Mouse (Mus musculus) forebrain, embryonic 15.5 days (tissue): ENCODE measurements at regions not wholly inside any gene's neighbourhood (a gene's known extent, or its start where the extent isn't known, plus 50 kb on each side); places are given as distances from the start of the nearest gene placed in this dataset.
A peak's percentile ranks its signal among the peaks of the same experiment; 100 is the strongest.

ENCODE experiments used
- ATAC-seq: fragments of 200-750 bp; cut with Nextera tagmentation; replicated peaks from 2 replicates; pipeline ENCODE4 v1.8.0; 2017; ENCODE audit warnings: mild to moderate bottlenecking, moderate TSS enrichment, moderate library complexity
- H3K27ac ChIP-seq: fragments of 300-500 bp; sonication (generic); replicated peaks from 2 replicates; pipeline ENCODE4 v1.5.1; 2015; ENCODE audit warnings: mild to moderate bottlenecking, inconsistent platforms
- H3K27me3 ChIP-seq: fragments of 300-500 bp; sonication (generic); 2 replicates; pipeline ENCODE4 v1.6.1; 2015; ENCODE audit warnings: inconsistent platforms
- H3K36me3 ChIP-seq: fragments of 300-500 bp; sonication (generic); 2 replicates; pipeline ENCODE4 v1.6.1; 2015; ENCODE audit warnings: mild to moderate bottlenecking, inconsistent platforms
- H3K4me1 ChIP-seq: fragments of 300-500 bp; sonication (generic); 2 replicates; pipeline ENCODE4 v1.6.1; 2015; ENCODE audit warnings: inconsistent platforms
- H3K4me2 ChIP-seq: fragments of 300-500 bp; sonication (generic); replicated peaks from 2 replicates; pipeline ENCODE4 v1.6.1; 2015; ENCODE audit warnings: mild to moderate bottlenecking, inconsistent platforms
- H3K4me3 ChIP-seq: fragments of 300-500 bp; sonication (generic); 2 replicates; pipeline ENCODE4 v1.5.1; 2015; ENCODE audit warnings: mild to moderate bottlenecking, inconsistent platforms
- H3K9ac ChIP-seq: fragments of 300-500 bp; sonication (generic); replicated peaks from 2 replicates; pipeline ENCODE4 v1.6.1; 2015; ENCODE audit warnings: mild to moderate bottlenecking, inconsistent platforms
- H3K9me3 ChIP-seq: fragments of 300-500 bp; sonication (generic); 2 replicates; pipeline ENCODE4 v1.6.1; 2016; ENCODE audit warnings: inconsistent platforms
- WGBS: fragments of 180-500 bp; shearing (Covaris S2); methylation state at CpG from one replicate; pipeline ENCODE4 v1.1.7; 2015; ENCODE audit warnings: mixed read lengths; 5-methylcytosine and 5-hydroxymethylcytosine counted together

DNA sequence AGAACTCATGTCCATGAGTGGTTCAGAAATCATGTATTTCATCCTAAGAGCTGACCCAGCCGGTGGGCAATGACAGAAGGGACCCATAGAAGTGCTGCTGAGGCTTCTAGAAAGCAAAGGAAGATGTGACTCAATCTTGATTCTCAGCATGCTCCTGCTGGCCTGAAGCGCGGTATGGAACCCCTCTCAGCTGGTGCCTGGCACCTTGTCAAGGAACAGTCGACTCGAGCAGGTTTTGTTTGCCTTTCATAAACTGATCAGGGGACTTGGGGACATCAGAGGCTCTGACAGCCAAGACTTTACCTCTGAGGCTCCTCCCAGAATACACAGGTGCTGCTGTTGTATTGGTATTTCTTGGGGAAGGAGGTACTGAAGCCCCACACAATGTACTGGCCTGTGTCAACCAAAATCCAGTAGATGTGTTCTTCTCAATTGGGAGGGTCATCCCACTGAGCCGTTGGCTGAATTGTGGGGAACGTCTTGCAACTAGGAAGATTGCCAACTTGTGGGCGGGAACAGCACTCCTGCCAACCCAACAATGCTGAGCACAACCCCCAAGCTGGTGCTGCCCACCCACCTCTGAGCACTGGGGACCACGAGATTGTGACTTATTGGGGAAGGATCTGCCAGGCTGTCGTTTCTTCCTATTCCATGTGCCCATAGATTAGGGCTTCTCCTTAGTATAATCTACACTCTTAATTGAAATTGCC is 344.4 kb downstream of the Bcl11a start:
- Histone ChIP-seq H3K4me3 (no peak overlapping the region), H3K4me2 (no peak overlapping the region), H3K9ac (no peak overlapping the region), H3K36me3 (no peaks in the 10 kb centered on the region), H3K27ac (no peak overlapping the region), H3K9me3 (no peaks in the 10 kb centered on the region), H3K27me3 (no peaks in the 10 kb centered on the region), H3K4me1 (no peaks in the 10 kb centered on the region)
- 67% methylated on average over 10 of the region's 10 CpGs for WGBS
- ATAC-seq: no peak

DNA sequence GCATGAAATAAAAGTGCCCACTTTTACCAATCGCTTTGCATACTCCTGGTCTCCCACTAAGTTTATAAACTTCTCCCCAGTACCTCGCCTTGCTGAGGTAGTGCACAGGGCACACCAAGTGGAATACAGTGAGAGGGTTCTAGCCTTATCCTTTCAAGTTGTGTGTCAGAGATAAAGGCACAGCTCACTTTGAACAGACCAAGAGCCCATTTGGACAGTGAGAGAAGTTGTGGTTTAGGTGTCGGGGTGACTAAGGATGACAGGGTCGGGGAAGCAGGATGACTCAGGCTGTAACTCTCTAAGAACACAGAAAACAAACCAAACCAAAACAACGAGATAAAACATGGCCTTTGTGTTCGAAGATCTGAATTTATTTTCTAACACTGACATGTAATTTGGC is 345.4 kb downstream of the Bcl11a start:
- no peak overlapping the region for H3K27ac ChIP-seq
- no peaks in the 10 kb centered on the region for H3K4me1 ChIP-seq
- H3K9ac ChIP-seq: no peak overlapping the region
- H3K36me3 ChIP-seq: no peaks in the 10 kb centered on the region
- H3K4me2 ChIP-seq: no peak overlapping the region
- no peak overlapping the region for H3K4me3 ChIP-seq
- WGBS: 88% methylated on average over 6 of the region's 6 CpGs
- no peaks in the 10 kb centered on the region for H3K27me3 ChIP-seq
- no peaks in the 10 kb centered on the region for H3K9me3 ChIP-seq
- no peak for ATAC-seq

DNA sequence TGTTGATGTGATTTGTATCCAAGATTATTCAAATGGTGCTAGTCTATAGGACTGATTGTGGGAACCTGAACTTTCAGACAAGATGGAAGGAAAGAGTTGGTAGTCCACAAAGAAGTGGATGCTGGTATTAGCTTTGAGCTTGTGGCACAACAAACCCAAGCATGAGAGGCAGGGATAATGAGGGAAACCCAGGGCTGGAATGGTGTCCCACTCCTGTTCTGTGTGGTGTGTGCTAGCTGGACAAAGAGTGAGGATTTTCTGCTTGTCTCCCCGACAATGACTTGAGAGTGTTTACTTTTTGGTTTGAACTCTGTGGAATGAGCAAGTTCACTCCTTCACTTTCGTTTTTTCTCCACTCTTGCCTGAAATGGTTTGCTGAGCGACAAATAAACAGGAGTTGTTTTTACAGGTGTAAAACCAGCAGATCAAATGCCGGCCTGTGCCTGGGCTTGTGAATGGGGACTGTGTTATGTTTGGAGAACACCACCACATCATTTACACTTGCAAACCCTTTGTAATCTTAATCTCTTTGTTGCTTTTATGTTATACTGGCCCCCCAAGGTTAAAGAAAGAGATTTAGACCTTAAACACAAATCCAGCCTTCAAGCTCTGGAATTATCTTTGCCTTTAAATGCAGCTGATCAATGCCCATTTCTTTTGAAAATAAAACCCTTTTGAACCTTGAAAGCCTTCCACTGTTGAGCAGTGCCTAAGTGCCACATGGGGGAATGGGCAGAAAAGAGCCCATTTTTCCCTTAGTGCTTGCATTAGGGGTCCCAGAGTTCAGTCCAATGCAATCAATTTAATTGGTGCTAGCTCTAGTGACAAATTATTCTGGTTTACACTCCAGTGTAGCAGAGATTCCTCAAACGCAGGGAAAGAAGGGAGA is 349.4 kb downstream of the Bcl11a start:
- Histone ChIP-seq H3K9me3 (no peaks in the 10 kb centered on the region), H3K4me1 (no peaks in the 10 kb centered on the region), H3K9ac (no peak overlapping the region), H3K4me2 (no peak overlapping the region), H3K36me3 (no peaks in the 10 kb centered on the region), H3K27me3 (no peaks in the 10 kb centered on the region), H3K4me3 (no peak overlapping the region), H3K27ac (no peak overlapping the region)
- WGBS: 3% methylated on average over 5 of the region's 5 CpGs
- ATAC-seq: peak; percentile 63

DNA sequence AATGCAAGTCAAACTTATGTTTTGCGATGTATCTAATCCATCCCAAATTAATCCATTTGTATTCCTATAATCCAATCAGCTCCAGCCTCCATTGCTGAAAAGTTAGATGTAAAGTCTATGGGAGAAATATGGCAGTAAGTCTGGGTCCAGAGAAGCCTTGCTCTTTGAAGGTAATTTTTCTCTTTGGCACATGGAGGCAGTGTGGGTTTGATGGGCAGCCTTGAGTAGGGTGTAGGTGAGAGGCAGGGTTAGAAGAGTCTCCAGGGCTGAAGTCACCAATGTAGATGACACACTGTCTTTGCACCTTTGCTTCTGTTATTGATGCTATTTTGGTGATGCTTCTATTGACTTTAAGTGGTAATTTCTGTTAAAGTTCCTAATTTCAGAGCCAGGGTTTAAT is 370.8 kb downstream of the Bcl11a start:
- H3K27me3 ChIP-seq: no peaks in the 10 kb centered on the region
- no peaks in the 10 kb centered on the region for H3K36me3 ChIP-seq
- H3K4me1 ChIP-seq: peaks cover 8% of the 10 kb centered on the region
- H3K27ac ChIP-seq: no peak overlapping the region
- no peak overlapping the region for H3K4me2 ChIP-seq
- no peak overlapping the region for H3K9ac ChIP-seq
- 88% methylated on average over 1 of the region's 1 CpGs for WGBS
- ATAC-seq: no peak
- no peaks in the 10 kb centered on the region for H3K9me3 ChIP-seq
- no peak overlapping the region for H3K4me3 ChIP-seq

DNA sequence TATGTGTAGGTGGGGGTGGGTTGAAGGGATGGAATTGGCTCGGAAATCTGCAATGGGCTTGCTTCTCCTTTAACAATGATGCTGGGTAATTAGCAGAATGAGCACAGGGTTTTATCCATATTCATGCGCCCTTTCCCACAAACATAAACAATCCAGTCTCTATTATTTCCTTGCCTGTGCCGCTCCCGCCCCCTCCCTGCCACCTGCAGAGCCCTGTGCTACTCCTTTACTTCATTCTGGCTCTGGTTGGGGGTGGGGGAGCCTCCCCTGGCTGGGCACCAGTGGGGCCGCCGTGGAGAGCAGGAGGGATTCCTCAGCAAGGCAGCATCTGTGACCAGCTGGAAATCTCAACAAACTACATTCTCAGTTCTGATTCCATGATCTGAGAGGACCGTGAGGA is 374.4 kb downstream of the Bcl11a start:
- Histone ChIP-seq H3K4me3 (no peak overlapping the region), H3K27ac (peak overlapping the region; percentile 20), H3K9ac (no peak overlapping the region), H3K4me1 (peaks cover 8% of the 10 kb centered on the region), H3K9me3 (no peaks in the 10 kb centered on the region), H3K36me3 (no peaks in the 10 kb centered on the region), H3K27me3 (no peaks in the 10 kb centered on the region), H3K4me2 (no peak overlapping the region; the same call in 1 of the 2 replicates)
- WGBS: 6% methylated on average over 7 of the region's 7 CpGs
- peak; percentile 95 for ATAC-seq

DNA sequence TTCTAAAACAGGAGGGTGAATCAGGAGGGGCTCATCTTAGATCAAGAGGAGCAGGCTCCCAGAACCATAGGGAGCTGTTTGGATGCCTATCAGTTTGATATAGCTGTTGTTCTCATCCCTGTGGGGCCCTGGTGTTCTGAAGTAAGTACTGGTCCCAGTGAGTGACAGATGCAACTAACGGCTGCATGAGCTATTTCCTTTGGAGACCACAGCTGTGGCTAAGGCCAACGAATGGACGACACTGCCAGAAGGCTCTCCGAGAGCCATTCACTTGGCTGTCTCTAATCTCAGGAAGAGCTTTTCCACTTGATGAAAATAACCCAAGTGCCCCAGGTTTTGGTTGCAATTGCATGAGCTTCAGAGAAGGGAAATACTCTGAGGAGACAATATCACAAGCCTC is 386.8 kb downstream of the Bcl11a start:
- Histone ChIP-seq H3K27ac (no peak overlapping the region), H3K4me3 (no peak overlapping the region), H3K9me3 (no peaks in the 10 kb centered on the region), H3K27me3 (no peaks in the 10 kb centered on the region), H3K4me2 (no peak overlapping the region), H3K9ac (no peak overlapping the region), H3K36me3 (no peaks in the 10 kb centered on the region), H3K4me1 (no peaks in the 10 kb centered on the region)
- WGBS: 79% methylated on average over 4 of the region's 4 CpGs
- ATAC-seq: no peak

DNA sequence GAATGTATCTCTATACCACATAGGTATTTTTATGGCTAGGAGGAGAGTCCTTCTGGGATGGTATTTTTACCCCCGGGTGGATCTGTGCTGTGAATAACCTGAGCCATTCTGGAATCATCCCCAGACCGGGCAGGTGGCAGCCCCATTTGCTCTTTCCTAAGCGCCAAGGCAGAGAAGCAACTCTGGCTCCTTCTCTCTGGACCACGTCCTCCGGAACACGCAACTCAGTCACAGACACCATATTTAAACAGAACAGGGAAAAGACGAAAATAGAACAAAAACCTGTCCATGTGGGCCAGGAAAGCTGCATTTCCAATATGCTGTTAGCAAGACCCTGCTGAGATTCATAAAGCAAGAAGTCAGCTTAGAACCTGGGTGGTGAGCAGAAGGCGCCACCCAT is 389.6 kb downstream of the Bcl11a start:
- Histone ChIP-seq H3K9me3 (no peaks in the 10 kb centered on the region), H3K27me3 (no peaks in the 10 kb centered on the region), H3K27ac (no peak overlapping the region), H3K9ac (no peak overlapping the region), H3K4me3 (no peak overlapping the region), H3K4me2 (no peak overlapping the region), H3K4me1 (no peaks in the 10 kb centered on the region), H3K36me3 (no peaks in the 10 kb centered on the region)
- WGBS: 90% methylated on average over 8 of the region's 8 CpGs
- no peak for ATAC-seq

DNA sequence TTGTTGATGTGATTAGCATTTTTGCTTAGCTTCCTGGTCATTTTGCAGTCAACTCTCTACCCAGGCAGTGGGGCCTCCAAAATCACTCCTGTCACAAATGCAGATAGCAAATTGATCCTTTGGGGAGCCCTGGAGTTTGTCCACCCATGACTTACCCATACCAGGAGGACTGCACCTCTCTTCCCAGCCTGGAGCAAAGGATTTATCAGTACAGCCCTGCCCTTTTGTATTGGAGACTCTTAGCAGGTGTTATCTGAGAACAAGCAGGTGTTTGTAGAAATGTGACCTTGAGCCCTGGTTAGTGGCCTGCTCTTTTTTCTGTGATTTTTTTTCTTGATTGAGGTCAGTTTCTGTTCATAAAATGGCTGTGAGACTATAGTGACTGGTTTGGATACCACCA is 392.6 kb downstream of the Bcl11a start:
- Histone ChIP-seq H3K9ac (no peak overlapping the region), H3K27ac (no peak overlapping the region), H3K9me3 (no peaks in the 10 kb centered on the region), H3K36me3 (no peaks in the 10 kb centered on the region), H3K4me2 (no peak overlapping the region), H3K27me3 (no peaks in the 10 kb centered on the region), H3K4me3 (no peak overlapping the region), H3K4me1 (0 out of 2 replicates have a peak, but pooled peaks cover 6% of the 10 kb centered on the region)
- ATAC-seq: no peak

DNA sequence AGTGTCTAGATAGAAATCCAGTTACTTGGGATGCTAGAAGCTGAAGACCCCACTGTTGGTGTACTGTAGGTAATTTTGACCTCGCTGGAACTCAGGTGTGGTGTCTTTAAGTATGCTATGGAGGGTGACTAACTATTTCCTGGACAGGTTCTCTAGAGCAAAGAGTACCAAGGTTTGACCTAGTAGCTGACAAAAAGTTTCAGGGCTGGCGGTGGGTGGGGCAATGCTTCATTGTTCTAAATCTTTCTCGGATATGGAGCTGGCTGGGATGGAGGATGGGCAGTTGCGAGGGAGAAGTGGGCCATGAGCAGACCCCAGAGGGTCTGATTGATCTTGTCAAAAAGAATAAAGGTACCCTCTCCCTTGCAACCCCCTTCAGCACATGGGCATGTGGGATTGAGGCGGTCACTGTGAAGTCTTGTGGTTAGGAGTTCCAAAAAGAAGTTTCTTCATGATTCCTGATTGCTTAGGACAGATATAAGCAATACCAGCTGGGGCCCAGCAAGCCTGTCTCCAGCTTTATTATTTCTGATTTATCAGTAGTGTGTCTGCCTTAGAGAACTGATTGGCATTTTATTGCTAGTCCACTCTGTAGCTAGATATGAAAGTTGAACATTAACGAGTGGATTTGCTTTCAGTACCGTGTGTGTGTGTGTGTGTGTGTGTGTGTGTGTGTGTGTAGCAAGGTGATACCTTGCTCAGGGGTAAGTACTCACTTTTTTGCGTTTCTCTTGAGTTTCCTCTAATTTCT is 394.9 kb downstream of the Bcl11a start:
- ATAC-seq: no peak
- no peak overlapping the region for H3K4me2 ChIP-seq
- H3K27me3 ChIP-seq: no peaks in the 10 kb centered on the region
- H3K27ac ChIP-seq: no peak overlapping the region
- H3K4me1 ChIP-seq: 0 out of 2 replicates have a peak, but pooled peaks cover 6% of the 10 kb centered on the region
- H3K9me3 ChIP-seq: no peaks in the 10 kb centered on the region
- H3K9ac ChIP-seq: no peak overlapping the region
- no peak overlapping the region for H3K4me3 ChIP-seq
- WGBS: 84% methylated on average over 8 of the region's 8 CpGs
- no peaks in the 10 kb centered on the region for H3K36me3 ChIP-seq

DNA sequence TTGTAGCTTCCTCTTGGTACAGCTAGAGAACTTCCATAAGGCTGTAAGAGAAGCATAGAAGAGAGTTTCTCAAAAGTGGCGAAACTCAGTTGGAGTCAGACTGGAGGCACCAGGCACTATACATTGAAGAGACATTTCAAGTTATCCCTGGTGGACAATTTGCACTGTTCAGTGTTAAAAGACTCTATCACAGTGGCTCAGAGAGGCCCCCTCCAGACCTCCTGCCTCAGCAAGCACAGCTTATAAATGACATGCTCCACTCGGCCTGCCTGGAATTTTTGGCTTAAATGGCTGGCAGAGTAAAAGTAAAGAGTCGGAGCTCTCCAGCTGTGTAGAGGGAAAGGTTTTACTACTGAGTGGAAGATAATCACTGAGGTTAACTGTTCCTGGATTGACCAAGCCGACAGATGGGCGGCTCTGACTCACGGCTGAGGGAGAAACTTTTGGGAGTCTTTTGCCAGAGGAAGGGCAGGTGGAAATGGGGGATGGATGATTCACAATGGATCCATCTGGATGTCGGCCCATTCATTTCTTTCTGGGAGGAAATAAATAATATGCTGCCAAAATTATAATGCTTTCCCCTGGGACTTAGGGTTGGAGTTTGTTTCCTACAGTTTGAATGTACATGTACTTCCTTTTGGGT is 395.6 kb downstream of the Bcl11a start:
- no peak overlapping the region for H3K27ac ChIP-seq
- WGBS: 44% methylated on average over 7 of the region's 7 CpGs
- no peaks in the 10 kb centered on the region for H3K36me3 ChIP-seq
- H3K9me3 ChIP-seq: no peaks in the 10 kb centered on the region
- no peak for ATAC-seq
- 0 out of 2 replicates have a peak, but pooled peaks cover 6% of the 10 kb centered on the region for H3K4me1 ChIP-seq
- no peak overlapping the region for H3K9ac ChIP-seq
- H3K27me3 ChIP-seq: no peaks in the 10 kb centered on the region
- no peak overlapping the region for H3K4me2 ChIP-seq
- no peak overlapping the region for H3K4me3 ChIP-seq

DNA sequence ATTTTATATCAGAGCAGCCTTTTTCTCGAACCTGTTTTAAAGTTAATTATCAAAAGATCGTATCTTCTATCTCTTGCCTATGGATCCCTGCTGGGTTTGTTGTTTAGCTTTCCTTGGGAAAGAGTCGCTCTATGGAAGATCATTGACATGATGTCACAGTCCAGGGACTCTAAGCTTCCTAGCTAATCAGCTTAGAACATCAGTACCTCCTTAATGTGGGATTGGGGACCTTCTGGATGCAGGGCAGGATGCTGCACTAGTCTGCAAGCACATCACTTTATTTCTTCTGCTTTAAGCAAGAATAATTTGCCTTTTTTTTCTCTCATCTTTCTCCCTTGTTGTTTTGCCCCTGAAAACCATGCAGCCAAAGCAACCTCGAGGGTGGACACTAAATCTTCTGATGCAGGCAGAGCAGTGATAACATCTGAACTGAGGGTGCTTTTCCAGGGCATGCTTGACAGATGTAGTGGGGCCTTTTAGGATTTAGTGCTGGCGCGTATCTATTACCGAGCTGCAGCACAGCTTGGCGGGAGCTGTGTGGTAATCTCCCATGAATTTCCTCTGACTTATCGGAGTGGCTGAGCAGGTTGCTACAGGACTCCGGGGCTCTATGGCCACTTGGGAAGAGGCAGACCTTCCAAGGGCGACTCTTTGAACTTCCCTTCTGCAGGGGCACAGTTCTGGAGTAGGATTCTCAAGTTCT is 425.0 kb downstream of the Bcl11a start:
- Histone ChIP-seq H3K4me2 (no peak overlapping the region), H3K4me3 (no peak overlapping the region), H3K4me1 (no peaks in the 10 kb centered on the region), H3K27me3 (no peaks in the 10 kb centered on the region), H3K36me3 (no peaks in the 10 kb centered on the region), H3K9me3 (no peaks in the 10 kb centered on the region), H3K27ac (no peak overlapping the region), H3K9ac (no peak overlapping the region)
- no peak for ATAC-seq
- 44% methylated on average over 11 of the region's 11 CpGs for WGBS
